Mouse (Mus musculus) left cerebral cortex, postnatal 36 days (tissue): ENCODE measurements around the gene Ak5. TPM values are rescaled to one million over a fixed set of nuclear protein-coding genes. Genes with fewer than 3 reads are reported as not detected.

Experiments used
- DNase-seq, 2 experiments: peaks; one replicate each; pipeline ENCODE4 v3.0.0; 2021 to 2022; ENCODE audit warnings: low spot score in 2 of 2, mixed read lengths in 1 of 2
- intact Hi-C: fragments of 180-260 bp; cut with DNase I; formaldehyde crosslinking; loops from one replicate; pipeline ENCODE4 v1.15.1; 2025
- total RNA-seq, 2 experiments: library from RNA; stranded (reverse); gene quantifications; 2 replicates each; pipeline ENCODE4 v1.2.3; 2021

The Ak5 gene
- total RNA-seq, 2 experiments from 2014 or later: 142 to 149 TPM

- DNase-seq: no peak
- intact Hi-C loops: no loop called here
Measured at GRCm38 (mm10) chr3:152578282-152579228, 89.6 kb downstream of the Ak5 start.

GRCm38 (mm10) chr3:152577763-152578162, 90.4 kb downstream of the Ak5 start:
- intact Hi-C loops: no loop called here

GRCm38 (mm10) chr3:152577273-152577672, 90.9 kb downstream of the Ak5 start:
- intact Hi-C loops: no loop called here
- DNase-seq: no peak

More at GRCm38 (mm10) chr3:152577763-152578162, 90.4 kb downstream of the Ak5 start:
- DNase-seq: no peak

- intact Hi-C loops: no loop called here
- no peak for DNase-seq
Measured at GRCm38 (mm10) chr3:152569242-152569605, 98.9 kb downstream of the Ak5 start.

- no peak for DNase-seq
- intact Hi-C loops: no loop called here
Measured at GRCm38 (mm10) chr3:152568455-152569241, 99.5 kb downstream of the Ak5 start.

DNA sequence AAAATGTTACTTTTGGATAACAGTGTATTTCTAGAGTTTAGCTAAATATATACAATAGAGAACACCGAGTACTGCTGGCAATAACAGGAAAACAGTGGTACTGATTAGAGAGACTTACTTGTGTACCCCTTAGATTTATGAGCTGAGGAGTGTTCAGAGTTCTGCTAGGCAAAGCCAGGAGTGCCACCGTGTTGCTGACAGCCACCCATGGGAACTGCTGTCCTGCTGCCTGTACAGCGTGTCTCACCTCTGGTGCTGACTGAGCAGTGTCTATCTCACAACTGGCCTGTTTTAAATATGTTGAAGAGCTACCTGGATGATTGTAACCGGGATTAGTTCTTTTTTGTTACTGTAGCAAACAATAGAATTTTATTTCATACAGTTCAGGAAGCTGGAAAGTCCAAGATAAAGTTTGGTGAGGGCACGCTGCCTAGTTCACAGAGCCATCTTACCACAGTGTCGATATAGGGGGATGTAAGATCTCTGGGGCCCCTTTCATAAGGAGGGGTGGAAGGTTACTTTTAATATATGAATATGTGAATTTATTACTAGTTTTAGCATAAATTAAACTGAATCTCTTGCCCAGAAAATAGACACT, 103.5 kb downstream of the Ak5 start:
- intact Hi-C loops: no loop called here
- DNase-seq: no peak

- intact Hi-C loops: no loop called here
- DNase-seq: no peak
Measured at GRCm38 (mm10) chr3:152563833-152564232, 104.3 kb downstream of the Ak5 start.

GRCm38 (mm10) chr3:152561708-152562107, 106.5 kb downstream of the Ak5 start:
- DNase-seq: no peak
- intact Hi-C loops: no loop called here

- intact Hi-C loops: no loop called here
- DNase-seq: no peak
Measured at GRCm38 (mm10) chr3:152559295-152559694, 108.9 kb downstream of the Ak5 start.

GRCm38 (mm10) chr3:152558106-152558505, 110.1 kb downstream of the Ak5 start:
- intact Hi-C loops: no loop called here

GRCm38 (mm10) chr3:152557659-152558058, 110.5 kb downstream of the Ak5 start:
- DNase-seq: no peak
- intact Hi-C loops: no loop called here

More at GRCm38 (mm10) chr3:152558106-152558505, 110.1 kb downstream of the Ak5 start:
- DNase-seq: no peak

GRCm38 (mm10) chr3:152556919-152557318, 111.2 kb downstream of the Ak5 start:
- intact Hi-C loops: no loop called here
- DNase-seq: no peak

DNA sequence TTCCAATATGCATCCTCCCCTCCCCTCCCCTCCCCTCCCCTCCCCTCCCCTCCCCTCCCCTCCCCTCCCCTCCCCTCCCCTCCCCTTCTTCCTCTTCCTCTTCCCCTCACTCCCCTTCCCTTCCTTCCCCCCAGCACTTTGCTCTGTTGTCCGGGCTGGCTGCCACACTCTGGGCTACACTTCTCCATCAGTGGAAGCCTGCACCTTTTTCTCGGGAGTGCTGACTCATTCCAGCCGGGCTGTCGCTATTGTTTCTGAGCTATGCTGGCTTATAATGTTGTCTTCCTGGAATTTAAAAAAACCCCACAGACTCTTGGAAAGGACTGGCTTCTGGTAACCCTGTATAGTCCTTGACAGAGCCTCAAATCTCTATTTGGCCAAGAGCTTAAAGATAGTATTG, 111.7 kb downstream of the Ak5 start:
- no peak for DNase-seq
- intact Hi-C loops: no loop called here

GRCm38 (mm10) chr3:152555216-152555615, 112.9 kb downstream of the Ak5 start:
- no peak for DNase-seq
- intact Hi-C loops: no loop called here

DNA sequence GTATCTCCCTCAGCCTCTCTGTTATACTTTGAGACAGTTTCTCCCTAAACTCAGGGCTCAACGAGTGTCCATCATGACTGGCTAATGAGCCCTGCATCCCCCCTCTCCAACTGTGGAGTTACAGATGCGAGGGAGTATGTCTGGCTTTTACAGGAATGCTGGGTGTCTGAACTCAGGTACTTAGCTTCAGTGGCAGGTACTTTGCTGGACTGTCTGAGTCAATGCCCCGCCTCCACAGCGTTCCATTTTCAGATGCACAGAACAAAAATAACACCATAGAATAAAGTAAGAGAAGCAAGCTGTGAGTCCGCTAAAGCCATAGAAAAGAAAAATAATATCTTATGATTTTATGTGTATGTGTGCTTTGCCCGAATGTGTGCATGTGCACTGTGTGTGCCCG, 113.8 kb downstream of the Ak5 start:
- intact Hi-C loops: no loop called here
- peak in 1 of 2 experiments; percentile 40 for DNase-seq

DNA sequence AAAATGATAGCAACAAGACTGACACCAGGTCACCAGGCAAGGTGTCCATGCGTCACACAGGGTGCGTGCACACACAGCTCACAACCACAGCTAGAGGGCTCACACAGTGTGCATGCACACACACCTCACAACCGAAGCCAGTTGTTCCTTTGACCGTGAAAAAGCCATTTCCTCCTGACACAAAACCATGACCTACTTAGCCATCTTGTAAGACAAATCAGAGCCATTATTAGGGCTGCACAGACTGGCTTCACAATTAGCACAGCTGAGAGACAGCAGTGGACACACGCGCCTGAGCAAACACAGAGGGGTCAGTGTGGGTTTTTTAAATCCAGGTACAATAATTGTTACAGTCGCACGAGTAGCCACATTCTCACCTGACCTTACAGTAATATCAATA, 115.5 kb downstream of the Ak5 start:
- intact Hi-C loops: loop anchor here (2.0 kb wide), 1 partner anchor 68 kb away; no protein-coding TSS in a partner anchor
- DNase-seq: no peak

- intact Hi-C loops: no loop called here
- DNase-seq: no peak
Measured at GRCm38 (mm10) chr3:152550528-152551115, 117.5 kb downstream of the Ak5 start.

GRCm38 (mm10) chr3:152550031-152550430, 118.1 kb downstream of the Ak5 start:
- intact Hi-C loops: no loop called here
- no peak for DNase-seq

DNA sequence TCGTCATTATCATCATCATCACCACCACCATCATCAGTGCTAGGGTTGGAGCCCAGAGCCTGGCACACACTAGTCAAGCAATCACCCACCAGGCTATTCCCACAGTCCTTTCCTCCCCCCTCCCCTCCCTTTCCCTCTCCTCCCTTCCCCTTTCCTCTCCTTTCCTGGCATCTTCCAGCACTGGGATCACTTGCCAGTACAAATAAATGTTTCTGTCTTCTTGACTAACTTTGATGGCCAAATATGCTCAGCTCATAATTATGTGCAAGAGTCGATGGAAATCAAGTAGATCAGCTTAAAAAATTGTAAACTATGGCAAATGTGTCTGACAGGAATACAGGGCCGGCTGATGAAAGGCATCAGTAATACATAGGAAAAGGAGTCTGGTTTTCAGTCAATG, 123.2 kb downstream of the Ak5 start:
- DNase-seq: no peak
- intact Hi-C loops: no loop called here

- DNase-seq: no peak
- intact Hi-C loops: no loop called here
Measured at GRCm38 (mm10) chr3:152542298-152542697, 125.9 kb downstream of the Ak5 start.
